Mouse (Mus musculus) brain, adult 10 weeks (tissue): ENCODE results near the gene Phc1. TPM values are rescaled to one million over a fixed set of nuclear protein-coding genes. Genes with fewer than 3 reads are reported as not detected.

ENCODE experiments used
- polyA plus RNA-seq: library from polyadenylated mRNA; stranded (reverse); fragments of 350-450 nt; fragmentation: Illumina TruSeq; extraction: RNeasy Lipid Tissue Mini Kit (QIAGEN cat#74804); gene quantifications from one replicate; pipeline ENCODE4 v1.2.3, GENCODE M21; 2015; ENCODE audit warnings: low read depth, low replicate concordance

The Phc1 gene
- 27.9 TPM for polyA plus RNA-seq

GRCm38 (mm10) chr6:122340349-122341000 lies at the start of gene Phc1:
Gene Phc1, minus strand, starts transcription at chr6:122340561.

GRCm38 (mm10) chr6:122308505-122309393 lies 31.6 kb downstream of the Phc1 start, which contains the start of gene M6pr:
Gene M6pr, plus strand, starts transcription at chr6:122308720.

GRCm38 (mm10) chr6:122282782-122283181 lies 57.6 kb downstream of the Phc1 start, which contains the start of gene Klrg1:
Gene Klrg1, minus strand, starts transcription at chr6:122282882.

Other genes starting within 250 kb of the Phc1 start
- gene Klrg1, start 57.7 kb downstream of the Phc1 start, polyA plus RNA-seq: not detected
- 114 TPM for gene M6pr, start 31.8 kb downstream of the Phc1 start, polyA plus RNA-seq
- gene Rimklb, start 158.2 kb upstream of the Phc1 start, polyA plus RNA-seq: 37.6 TPM
- gene Mfap5, start 165.3 kb upstream of the Phc1 start, polyA plus RNA-seq: not detected
- gene Aicda, start 213.2 kb upstream of the Phc1 start, polyA plus RNA-seq: not detected